Mouse (Mus musculus) C2C12 (cell line): ENCODE data around the gene Prm3.

ENCODE experiments used
- CEBPB ChIP-seq: IDR thresholded peaks from one replicate; pipeline ENCODE4 v1.6.1; 2011; ENCODE audit warnings: low read depth, mild to moderate bottlenecking, control low read depth, moderate library complexity
- CTCF ChIP-seq: IDR thresholded peaks from one replicate; pipeline ENCODE4 v1.5.1; 2011; ENCODE audit not compliant: control insufficient read depth, insufficient read depth, insufficient read length
- FOSL1 ChIP-seq: IDR thresholded peaks from one replicate; pipeline ENCODE4 v1.8.0; 2011; ENCODE audit warnings: mild to moderate bottlenecking, low read length; ENCODE audit not compliant: poor library complexity, insufficient read depth, severe bottlenecking
- MAX ChIP-seq: IDR thresholded peaks from one replicate; pipeline ENCODE4 v1.6.1; 2011; ENCODE audit warnings: mild to moderate bottlenecking, control low read depth
- MYOD1 ChIP-seq: IDR thresholded peaks from one replicate; pipeline ENCODE4 v1.6.1; 2011; ENCODE audit warnings: low read depth; ENCODE audit not compliant: control insufficient read depth, insufficient read length
- MYOG ChIP-seq: IDR thresholded peaks from one replicate; pipeline ENCODE4 v1.6.1; 2011; ENCODE audit not compliant: control insufficient read depth, insufficient read length; ENCODE audit errors: extremely low read depth
- USF1 ChIP-seq: IDR thresholded peaks from one replicate; pipeline ENCODE4 v1.6.1; 2011; ENCODE audit warnings: low read depth, mild to moderate bottlenecking, control low read depth, moderate library complexity

DNA sequence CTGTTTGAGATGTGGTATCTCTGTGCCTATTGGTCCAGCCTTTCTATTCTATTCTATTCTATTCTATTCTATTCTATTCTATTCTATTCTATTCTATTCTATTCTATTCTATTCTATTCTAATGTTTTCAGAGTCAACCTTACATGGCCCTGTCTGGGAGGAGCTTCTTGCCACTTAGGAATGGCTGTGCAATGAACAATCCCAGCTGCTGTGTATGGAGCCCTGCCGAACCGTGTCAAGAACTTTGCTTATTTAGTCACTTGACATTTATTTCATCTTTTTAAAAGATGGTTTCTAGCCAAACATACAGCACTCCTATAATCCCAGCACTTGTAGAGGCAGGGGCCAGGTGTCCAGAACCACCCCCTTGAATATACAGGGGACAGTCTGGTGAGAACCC, 26.4 kb downstream of the Prm3 start:
- TF ChIP-seq MYOD1 (no peak), CTCF (no peak), MAX (no peak), USF1 (no peak), MYOG (no peak), CEBPB (no peak), FOSL1 (no peak)
